Mouse (Mus musculus): ENCODE measurements around the gene Pak3. TPM values are rescaled to one million over a fixed set of nuclear protein-coding genes. Genes with fewer than 3 reads are reported as not detected.

The Pak3 gene
- polyA plus RNA-seq, 1 experiment from 2014 or later: 14.0 TPM

- no peak overlapping the region for H3K4me2 ChIP-seq
- no peak overlapping the region for H3K4me3 ChIP-seq (replicated peaks)
- H3K36me3 ChIP-seq: no peaks in the 10 kb centered on the region
- no peaks in the 10 kb centered on the region for H3K9me3 ChIP-seq
- H3K27me3 ChIP-seq: peaks cover 17% of the 10 kb centered on the region
- no peak for ATAC-seq (ENCODE audit: insufficient number of reproducible peaks, insufficient read depth, low FRiP score, low TSS enrichment, low read depth)
- H3K27ac ChIP-seq: no peak overlapping the region
- WGBS: 65% methylated on average over 2 of the region's 2 CpGs
- H3K4me1 ChIP-seq (replicated peaks): no peaks in the 10 kb centered on the region
- H3K9ac ChIP-seq (replicated peaks): no peak overlapping the region
Measured at GRCm38 (mm10) chrX:143573691-143574090, 55.3 kb downstream of the Pak3 start.

DNA sequence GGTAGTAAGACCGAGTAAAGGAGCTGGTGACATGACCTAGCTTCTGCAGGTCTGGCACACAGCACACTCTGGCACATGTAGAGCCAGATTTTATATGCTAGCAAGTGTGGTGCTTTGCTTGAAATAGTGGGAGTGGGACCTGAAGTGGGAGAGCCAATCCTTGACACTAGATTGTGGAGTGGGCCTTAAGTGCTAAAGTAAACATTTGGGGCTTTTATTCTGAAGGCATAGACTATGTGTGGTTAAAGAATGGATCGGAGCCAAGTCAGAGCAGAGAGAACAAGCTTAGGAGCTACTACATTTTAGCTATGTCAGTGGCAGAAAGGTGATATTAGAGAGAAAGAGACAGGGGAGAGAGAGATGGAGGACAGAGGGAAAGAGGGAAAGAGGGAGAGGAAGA, 61.5 kb downstream of the Pak3 start:
- Histone ChIP-seq H3K4me2 (no peak overlapping the region), H3K9me3 (no peaks in the 10 kb centered on the region), H3K4me3 (replicated peaks) (no peak overlapping the region), H3K4me1 (replicated peaks) (no peaks in the 10 kb centered on the region), H3K27me3 (peaks cover 31% of the 10 kb centered on the region), H3K36me3 (no peaks in the 10 kb centered on the region), H3K9ac (replicated peaks) (no peak overlapping the region), H3K27ac (no peak overlapping the region)
- 74% methylated on average over 2 of the region's 2 CpGs for WGBS
- ATAC-seq (ENCODE audit: insufficient number of reproducible peaks, insufficient read depth, low FRiP score, low TSS enrichment, low read depth): no peak

- peaks cover 26% of the 10 kb centered on the region for H3K27me3 ChIP-seq
- WGBS: 61% methylated on average over 2 of the region's 2 CpGs
Measured at GRCm38 (mm10) chrX:143580458-143580959, 62.1 kb downstream of the Pak3 start.

DNA sequence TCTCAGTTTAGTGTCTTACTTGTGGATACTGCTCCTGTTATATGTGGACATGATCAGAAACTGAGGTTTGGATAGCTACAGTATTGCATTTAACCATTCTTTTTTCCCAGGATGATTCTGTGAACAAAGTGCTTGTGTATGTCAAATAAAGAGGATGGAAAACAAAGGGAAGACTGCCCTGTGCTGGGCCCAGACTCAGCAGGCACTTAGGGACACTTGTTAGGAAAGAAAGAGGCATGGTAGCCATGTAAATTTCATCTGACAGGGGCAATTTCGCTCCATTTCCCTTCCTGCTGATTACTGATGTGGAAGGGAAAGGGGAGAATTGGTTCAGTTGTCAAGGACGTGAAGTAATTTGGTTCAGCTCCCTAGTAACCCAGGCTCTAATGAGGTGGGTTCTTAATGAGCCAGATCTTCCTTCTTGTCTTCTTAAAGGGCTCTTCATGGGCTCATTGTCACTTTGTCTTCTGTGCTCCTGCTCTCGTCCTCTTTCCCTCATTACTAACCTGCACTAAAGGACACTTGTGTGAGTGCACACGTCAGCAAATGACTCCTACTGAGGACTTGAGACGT, 88.6 kb downstream of the Pak3 start:
- ATAC-seq (ENCODE audit: insufficient number of reproducible peaks, insufficient read depth, low FRiP score, low TSS enrichment, low read depth): no peak
- Histone ChIP-seq H3K36me3 (no peaks in the 10 kb centered on the region), H3K4me3 (replicated peaks) (no peak overlapping the region), H3K27me3 (peaks cover 10% of the 10 kb centered on the region), H3K27ac (no peak overlapping the region), H3K4me1 (replicated peaks) (no peaks in the 10 kb centered on the region), H3K9ac (replicated peaks) (no peak overlapping the region), H3K4me2 (no peak overlapping the region), H3K9me3 (no peaks in the 10 kb centered on the region)
- 66% methylated on average over 5 of the region's 5 CpGs for WGBS

More at GRCm38 (mm10) chrX:143580458-143580959, 62.1 kb downstream of the Pak3 start:
- Histone ChIP-seq H3K4me2 (no peak overlapping the region), H3K36me3 (no peaks in the 10 kb centered on the region), H3K27ac (no peak overlapping the region), H3K9me3 (no peaks in the 10 kb centered on the region), H3K4me1 (replicated peaks) (no peaks in the 10 kb centered on the region), H3K9ac (replicated peaks) (no peak overlapping the region), H3K4me3 (replicated peaks) (no peak overlapping the region)
- no peak for ATAC-seq (ENCODE audit: insufficient number of reproducible peaks, insufficient read depth, low FRiP score, low TSS enrichment, low read depth)

GRCm38 (mm10) chrX:143618734-143619133, 100.3 kb downstream of the Pak3 start:
- Histone ChIP-seq H3K36me3 (no peaks in the 10 kb centered on the region), H3K9me3 (no peaks in the 10 kb centered on the region), H3K27ac (no peak overlapping the region), H3K4me3 (replicated peaks) (no peak overlapping the region), H3K27me3 (peaks cover 32% of the 10 kb centered on the region), H3K9ac (replicated peaks) (no peak overlapping the region), H3K4me1 (replicated peaks) (no peaks in the 10 kb centered on the region), H3K4me2 (no peak overlapping the region)
- 54% methylated on average over 4 of the region's 4 CpGs for WGBS
- ATAC-seq (ENCODE audit: insufficient number of reproducible peaks, insufficient read depth, low FRiP score, low TSS enrichment, low read depth): no peak

- Histone ChIP-seq H3K9ac (replicated peaks) (no peak overlapping the region), H3K27ac (no peak overlapping the region), H3K27me3 (peaks cover 20% of the 10 kb centered on the region), H3K4me2 (no peak overlapping the region), H3K36me3 (no peaks in the 10 kb centered on the region), H3K4me3 (replicated peaks) (no peak overlapping the region), H3K4me1 (replicated peaks) (no peaks in the 10 kb centered on the region), H3K9me3 (no peaks in the 10 kb centered on the region)
- 76% methylated on average over 5 of the region's 5 CpGs for WGBS
- ATAC-seq (ENCODE audit: insufficient number of reproducible peaks, insufficient read depth, low FRiP score, low TSS enrichment, low read depth): no peak
Measured at GRCm38 (mm10) chrX:143627767-143628166, 109.4 kb downstream of the Pak3 start.

DNA sequence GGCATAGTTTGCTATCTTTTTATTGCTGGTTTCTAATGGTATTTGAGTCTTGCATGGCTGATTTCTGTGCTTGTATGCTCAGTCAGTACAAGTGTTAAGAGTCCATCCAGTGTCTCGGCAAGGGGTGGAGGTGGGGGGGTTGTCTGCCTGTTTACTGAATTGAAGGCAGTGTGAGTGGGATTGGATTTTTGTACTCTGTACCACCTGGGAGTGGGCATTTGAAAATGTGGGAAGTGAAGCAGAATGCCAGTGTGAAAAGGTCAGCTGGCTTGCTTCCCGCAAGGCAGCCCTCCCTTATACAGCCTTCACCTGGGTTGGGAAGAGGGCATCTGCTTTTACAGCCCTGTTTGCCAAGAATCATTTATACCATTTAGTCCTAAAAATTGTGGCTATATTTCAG, 125.5 kb downstream of the Pak3 start:
- 74% methylated on average over 2 of the region's 2 CpGs for WGBS
- Histone ChIP-seq H3K27me3 (peaks cover 14% of the 10 kb centered on the region; the same call in 1 of the 2 replicates), H3K36me3 (no peaks in the 10 kb centered on the region), H3K4me3 (replicated peaks) (no peak overlapping the region), H3K9me3 (no peaks in the 10 kb centered on the region), H3K9ac (replicated peaks) (no peak overlapping the region), H3K4me1 (replicated peaks) (no peaks in the 10 kb centered on the region), H3K27ac (no peak overlapping the region), H3K4me2 (no peak overlapping the region)
- no peak for ATAC-seq (ENCODE audit: insufficient number of reproducible peaks, insufficient read depth, low FRiP score, low TSS enrichment, low read depth)

DNA sequence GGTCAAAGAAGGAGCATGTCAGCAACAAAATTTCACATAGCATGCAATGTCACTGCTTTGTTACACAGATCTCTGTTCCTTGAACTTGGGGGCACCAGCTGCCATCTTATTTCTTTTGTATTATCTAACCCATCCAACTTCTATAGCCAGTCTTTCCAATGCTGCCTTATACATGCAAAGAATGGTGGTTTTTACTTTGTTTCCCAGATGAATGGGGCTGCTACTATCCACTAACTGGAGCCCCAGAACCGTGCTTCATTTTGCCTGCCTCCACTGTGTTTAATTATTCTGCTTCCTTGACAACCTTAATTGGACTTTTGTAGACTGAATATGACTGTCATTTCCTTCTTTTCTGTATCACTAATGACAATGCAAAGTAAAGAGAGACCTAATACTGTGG, 126.4 kb downstream of the Pak3 start:
- 74% methylated on average over 1 of the region's 1 CpGs for WGBS
- H3K4me1 ChIP-seq (replicated peaks): no peaks in the 10 kb centered on the region
- H3K9me3 ChIP-seq: no peaks in the 10 kb centered on the region
- no peak overlapping the region for H3K9ac ChIP-seq (replicated peaks)
- H3K36me3 ChIP-seq: no peaks in the 10 kb centered on the region
- H3K27ac ChIP-seq: no peak overlapping the region
- no peak overlapping the region for H3K4me2 ChIP-seq
- no peak overlapping the region for H3K4me3 ChIP-seq (replicated peaks)
- ATAC-seq (ENCODE audit: insufficient number of reproducible peaks, insufficient read depth, low FRiP score, low TSS enrichment, low read depth): no peak
- peaks cover 14% of the 10 kb centered on the region; the same call in 1 of the 2 replicates for H3K27me3 ChIP-seq

GRCm38 (mm10) chrX:143654308-143655176, 136.2 kb downstream of the Pak3 start:
- Histone ChIP-seq H3K36me3 (no peaks in the 10 kb centered on the region), H3K9ac (replicated peaks) (no peak overlapping the region), H3K27me3 (peaks cover 19% of the 10 kb centered on the region), H3K4me3 (replicated peaks) (no peak overlapping the region), H3K4me2 (no peak overlapping the region), H3K4me1 (replicated peaks) (no peaks in the 10 kb centered on the region), H3K9me3 (no peaks in the 10 kb centered on the region), H3K27ac (no peak overlapping the region)
- no peak for ATAC-seq (ENCODE audit: insufficient number of reproducible peaks, insufficient read depth, low FRiP score, low TSS enrichment, low read depth)
- 48% methylated on average over 9 of the region's 9 CpGs for WGBS

DNA sequence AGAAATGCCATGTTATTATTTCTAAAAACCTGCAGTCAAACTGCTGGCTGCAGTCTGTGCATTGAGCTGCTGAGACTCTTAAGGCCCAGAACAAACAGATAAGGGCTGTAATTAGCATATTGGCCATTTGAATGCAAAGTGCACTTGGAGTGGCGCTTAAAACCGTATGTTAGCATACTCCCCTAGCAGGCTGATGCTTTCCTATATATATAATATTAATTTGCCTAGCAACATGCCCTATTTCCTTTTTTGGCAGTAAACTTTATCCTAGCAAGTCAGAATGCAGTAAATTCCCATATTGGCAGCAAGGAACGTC, 136.7 kb downstream of the Pak3 start:
- Histone ChIP-seq H3K27me3 (peaks cover 19% of the 10 kb centered on the region), H3K36me3 (no peaks in the 10 kb centered on the region), H3K4me2 (no peak overlapping the region), H3K4me1 (replicated peaks) (no peaks in the 10 kb centered on the region), H3K9me3 (no peaks in the 10 kb centered on the region), H3K27ac (no peak overlapping the region), H3K9ac (replicated peaks) (no peak overlapping the region), H3K4me3 (replicated peaks) (no peak overlapping the region)
- 33% methylated on average over 3 of the region's 3 CpGs for WGBS
- no peak for ATAC-seq (ENCODE audit: insufficient number of reproducible peaks, insufficient read depth, low FRiP score, low TSS enrichment, low read depth)

GRCm38 (mm10) chrX:143664221-143665150, 146.1 kb downstream of the Pak3 start:
- no peak overlapping the region for H3K27ac ChIP-seq
- H3K9ac ChIP-seq (replicated peaks): peak overlapping the region; percentile 52
- no peaks in the 10 kb centered on the region for H3K36me3 ChIP-seq
- no peaks in the 10 kb centered on the region for H3K4me1 ChIP-seq (replicated peaks)
- peak; percentile 97 for ATAC-seq (ENCODE audit: insufficient number of reproducible peaks, insufficient read depth, low FRiP score, low TSS enrichment, low read depth)
- no peaks in the 10 kb centered on the region for H3K9me3 ChIP-seq
- peak overlapping the region; percentile 49 for H3K4me3 ChIP-seq (replicated peaks)
- peaks cover 30% of the 10 kb centered on the region for H3K27me3 ChIP-seq
- peak overlapping the region; percentile 63 for H3K4me2 ChIP-seq
- 20% methylated on average over 28 of the region's 28 CpGs for WGBS
